Mouse (Mus musculus): ENCODE data around the gene Tmem37. TPM values are rescaled to one million over a fixed set of nuclear protein-coding genes. Genes with fewer than 3 reads are reported as not detected.

Gene Tmem37
- total RNA-seq, 2 experiments from 2014 or later: 5.5 to 6.3 TPM

- no peak for DNase-seq
- intact Hi-C loops (cut with DNase I): no loop called here
Measured at GRCm38 (mm10) chr1:120064036-120064682, 9.7 kb downstream of the Tmem37 start.

- no peak for DNase-seq
- intact Hi-C loops (cut with DNase I): no loop called here
Measured at GRCm38 (mm10) chr1:120062231-120062630, 11.6 kb downstream of the Tmem37 start.

- no peak for DNase-seq
- intact Hi-C loops (cut with DNase I): no loop called here
Measured at GRCm38 (mm10) chr1:120060687-120061086, 13.2 kb downstream of the Tmem37 start.

- intact Hi-C loops (cut with DNase I): no loop called here
- DNase-seq: no peak
Measured at GRCm38 (mm10) chr1:120057674-120058430, 16.0 kb downstream of the Tmem37 start.

GRCm38 (mm10) chr1:120057044-120057443, 16.8 kb downstream of the Tmem37 start:
- intact Hi-C loops (cut with DNase I): no loop called here
- no peak for DNase-seq

- DNase-seq: no peak
- intact Hi-C loops (cut with DNase I): no loop called here
Measured at GRCm38 (mm10) chr1:120056236-120056635, 17.6 kb downstream of the Tmem37 start.

GRCm38 (mm10) chr1:120055475-120055874, 18.4 kb downstream of the Tmem37 start:
- intact Hi-C loops (cut with DNase I): no loop called here
- DNase-seq: no peak

- intact Hi-C loops (cut with DNase I): no loop called here
- DNase-seq: no peak
Measured at GRCm38 (mm10) chr1:120054997-120055396, 18.9 kb downstream of the Tmem37 start.

- no peak for DNase-seq
- intact Hi-C loops (cut with DNase I): no loop called here
Measured at GRCm38 (mm10) chr1:120051070-120051469, 22.8 kb downstream of the Tmem37 start.

- DNase-seq: no peak
- intact Hi-C loops (cut with DNase I): no loop called here
Measured at GRCm38 (mm10) chr1:120047325-120047724, 26.5 kb downstream of the Tmem37 start.

- no peak for DNase-seq
- intact Hi-C loops (cut with DNase I): no loop called here
Measured at GRCm38 (mm10) chr1:120044584-120044983, 29.3 kb downstream of the Tmem37 start.

GRCm38 (mm10) chr1:120042421-120042820, 31.5 kb downstream of the Tmem37 start:
- intact Hi-C loops (cut with DNase I): no loop called here
- no peak for DNase-seq

GRCm38 (mm10) chr1:120038594-120038993, 35.3 kb downstream of the Tmem37 start:
- DNase-seq: no peak
- intact Hi-C loops (cut with DNase I): no loop called here

- DNase-seq: peak in 1 of 2 experiments; percentile 15
- intact Hi-C loops (cut with DNase I): no loop called here
Measured at GRCm38 (mm10) chr1:120037021-120037683, 36.7 kb downstream of the Tmem37 start.

- intact Hi-C loops (cut with DNase I): no loop called here
- DNase-seq: no peak
Measured at GRCm38 (mm10) chr1:120035456-120036034, 38.3 kb downstream of the Tmem37 start.

GRCm38 (mm10) chr1:120034793-120035192, 39.1 kb downstream of the Tmem37 start:
- intact Hi-C loops (cut with DNase I): loop anchor here (5.0 kb wide), 1 partner anchor 118 kb away; no protein-coding TSS in a partner anchor
- no peak for DNase-seq

- intact Hi-C loops (cut with DNase I): loop anchor here (1.0 to 5.0 kb wide), 2 partner anchors 60 to 119 kb away; no protein-coding TSS in a partner anchor
- DNase-seq: no peak
Measured at GRCm38 (mm10) chr1:120033469-120033854, 40.4 kb downstream of the Tmem37 start.

- intact Hi-C loops (cut with DNase I): loop anchor here (1.0 to 5.0 kb wide), 2 partner anchors 60 to 119 kb away; no protein-coding TSS in a partner anchor
- peak; percentile 81 to 86 for DNase-seq
Measured at GRCm38 (mm10) chr1:120032804-120033468, 40.9 kb downstream of the Tmem37 start.

GRCm38 (mm10) chr1:120030474-120030873, 43.4 kb downstream of the Tmem37 start:
- intact Hi-C loops (cut with DNase I): loop anchor here (5.0 kb wide), 1 partner anchor 122 kb away; no protein-coding TSS in a partner anchor
- no peak for DNase-seq

- intact Hi-C loops (cut with DNase I): no loop called here
- peak; percentile 53 to 58 for DNase-seq
Measured at GRCm38 (mm10) chr1:120027693-120028092, 46.2 kb downstream of the Tmem37 start.
